Mouse (Mus musculus) thymus, adult 18-20 months (tissue): ENCODE measurements around the gene Rpap1.

ENCODE experiments used
- DNase-seq, 2 experiments: peaks; one replicate each; pipeline ENCODE4 v3.0.0; 2022; ENCODE audit warnings: mixed read lengths in 2 of 2

The Rpap1 gene

DNA sequence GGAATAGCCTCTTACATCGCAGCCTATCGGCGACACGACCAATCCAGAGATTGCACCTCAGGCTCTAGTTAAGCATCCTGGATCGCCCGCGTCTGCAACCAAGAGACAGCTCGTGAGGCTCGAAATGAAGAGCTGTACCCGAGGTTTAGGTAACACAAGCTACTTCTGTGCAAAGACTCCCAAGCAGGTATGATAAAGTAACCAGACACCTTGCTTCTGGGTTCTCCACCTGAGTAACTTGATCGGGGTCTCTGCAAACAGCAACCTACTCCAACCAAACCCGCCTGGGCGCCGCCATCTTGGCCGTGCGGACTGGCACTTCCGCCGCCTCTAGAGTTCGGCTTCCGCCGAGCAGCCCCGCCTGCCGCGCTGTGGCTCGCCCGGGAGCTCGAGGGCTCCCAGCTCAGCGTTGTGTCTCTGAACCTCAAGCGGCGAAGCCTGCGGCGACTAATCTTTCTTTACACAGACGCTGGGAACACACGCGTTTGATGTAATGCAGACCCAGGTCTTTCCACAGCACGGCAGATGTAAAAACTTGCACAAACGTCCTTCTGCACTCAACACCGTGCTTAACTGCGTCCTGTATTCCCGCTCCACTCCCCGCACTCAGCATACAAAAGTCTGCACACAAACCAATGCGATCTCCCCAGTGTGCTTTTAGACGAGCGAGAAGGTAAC is at the start of gene Rpap1:
TSS of gene Rpap1 (minus strand) at position 332 of the 678 bp plus-strand sequence.
- peak; percentile 64 to 68 for DNase-seq

DNA sequence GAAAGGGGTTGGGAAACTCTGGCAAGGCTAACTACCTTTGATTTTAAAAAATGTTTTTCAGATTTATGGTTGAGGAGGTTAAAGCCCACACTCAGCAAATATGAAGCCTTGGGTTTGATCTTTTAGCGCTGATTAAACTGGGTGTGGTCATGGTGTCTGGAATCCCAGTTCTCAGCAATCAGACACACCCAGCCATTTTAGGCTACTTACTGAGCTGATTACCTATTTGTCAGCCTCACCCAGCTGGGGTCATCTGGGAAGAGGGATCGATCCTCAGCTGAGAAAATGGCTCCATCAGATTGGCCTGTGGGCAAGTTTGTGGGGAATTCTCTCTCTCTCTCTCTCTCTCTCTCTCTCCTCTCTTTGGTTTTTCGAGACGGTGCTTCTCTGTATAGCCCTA is 46.9 kb upstream of the Rpap1 start:
- no peak for DNase-seq

- DNase-seq: no peak
These were observed 43.2 kb upstream of the Rpap1 start for GRCm38 (mm10) chr2:119830579-119830978.

- DNase-seq: no peak
These were observed 33.8 kb upstream of the Rpap1 start for GRCm38 (mm10) chr2:119821136-119821535.

- no peak for DNase-seq
These were observed 31.4 kb upstream of the Rpap1 start for GRCm38 (mm10) chr2:119818668-119819272.

DNA sequence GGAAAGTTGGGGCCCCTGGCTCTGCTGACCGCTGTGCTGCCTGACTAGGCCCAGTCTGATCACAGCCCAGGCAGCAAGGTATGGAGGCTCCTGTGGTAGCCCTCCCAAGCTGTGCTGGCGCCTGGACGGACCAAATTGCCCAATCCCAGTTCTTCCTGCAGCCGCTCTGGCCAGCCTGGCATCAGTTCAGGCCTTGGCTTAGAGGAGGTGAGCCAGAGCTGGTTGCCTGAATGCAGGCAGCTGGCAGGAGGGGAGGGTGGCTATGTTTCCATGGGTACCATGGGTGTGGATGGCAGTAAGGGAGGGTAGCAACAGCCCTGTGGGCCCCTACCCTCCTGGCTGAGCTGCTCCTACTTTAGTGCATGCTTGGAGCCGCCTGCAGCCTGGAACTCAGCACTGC is 29.7 kb upstream of the Rpap1 start:
- DNase-seq: no peak

- DNase-seq: no peak
These were observed 29.3 kb upstream of the Rpap1 start for GRCm38 (mm10) chr2:119816611-119817010.

GRCm38 (mm10) chr2:119814376-119814933 is 27.1 kb upstream of the Rpap1 start:
- no peak for DNase-seq

- DNase-seq: no peak
These were observed 24.3 kb upstream of the Rpap1 start for GRCm38 (mm10) chr2:119811490-119812146.

- no peak for DNase-seq
These were observed 23.6 kb upstream of the Rpap1 start for GRCm38 (mm10) chr2:119810890-119811289.

- no peak for DNase-seq
These were observed 21.5 kb upstream of the Rpap1 start for GRCm38 (mm10) chr2:119808881-119809280.

DNA sequence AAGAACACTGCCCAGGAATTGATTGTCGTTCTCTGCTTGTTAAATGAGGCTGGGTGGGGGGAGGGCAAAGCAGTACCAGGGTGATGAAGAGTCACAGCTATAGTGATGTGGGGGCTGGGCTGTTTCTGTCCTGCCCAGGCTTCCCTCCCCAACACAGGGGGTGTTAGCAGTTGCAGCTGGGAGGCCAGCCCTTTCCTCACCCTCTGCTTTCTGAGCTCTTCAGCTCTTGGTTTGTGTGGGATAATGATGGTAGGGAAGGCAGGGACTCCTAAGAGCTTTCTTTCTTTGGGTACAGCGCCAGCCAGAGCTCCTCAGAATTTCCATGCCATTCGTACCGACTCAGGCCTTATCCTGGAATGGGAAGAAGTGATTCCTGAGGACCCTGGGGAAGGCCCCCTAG is 21.1 kb upstream of the Rpap1 start:
- DNase-seq: no peak

DNA sequence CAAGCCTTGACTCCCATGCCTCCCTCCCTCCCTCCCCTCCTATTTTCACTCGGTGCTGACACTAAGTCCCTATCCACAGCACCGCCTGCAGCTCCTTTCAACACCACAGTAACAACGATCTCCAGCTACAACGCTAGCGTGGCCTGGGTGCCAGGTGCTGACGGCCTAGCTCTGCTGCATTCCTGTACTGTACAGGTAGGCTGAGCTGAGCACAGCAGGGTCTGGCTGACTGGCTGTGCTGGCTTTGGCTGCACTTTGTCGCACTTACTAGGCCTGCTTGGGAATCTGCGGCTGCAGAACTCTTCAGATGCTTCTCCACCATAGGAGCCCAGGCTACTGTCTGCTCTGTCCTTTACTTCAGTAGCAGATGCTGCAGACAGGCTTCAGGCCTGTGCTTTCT is 18.2 kb upstream of the Rpap1 start:
- no peak for DNase-seq

GRCm38 (mm10) chr2:119804776-119805175 is 17.4 kb upstream of the Rpap1 start:
- DNase-seq: no peak

DNA sequence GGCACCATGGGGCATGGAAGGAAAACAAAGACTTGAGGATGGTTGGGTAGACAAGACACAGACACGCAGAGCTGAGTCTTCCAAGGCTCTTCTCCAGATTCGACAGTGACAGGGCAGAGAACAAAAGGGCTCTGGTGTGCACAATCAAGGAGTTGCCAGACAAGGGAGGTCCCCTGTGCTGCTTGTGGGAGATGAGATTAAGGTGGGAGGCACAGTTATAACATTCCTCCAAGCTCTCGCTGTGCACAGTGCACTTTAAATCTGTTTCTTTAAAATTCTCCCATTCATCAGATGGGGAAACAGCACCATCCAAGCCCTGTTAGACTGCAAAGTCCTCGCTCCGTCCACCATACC is 16.9 kb upstream of the Rpap1 start:
- DNase-seq: no peak

DNA sequence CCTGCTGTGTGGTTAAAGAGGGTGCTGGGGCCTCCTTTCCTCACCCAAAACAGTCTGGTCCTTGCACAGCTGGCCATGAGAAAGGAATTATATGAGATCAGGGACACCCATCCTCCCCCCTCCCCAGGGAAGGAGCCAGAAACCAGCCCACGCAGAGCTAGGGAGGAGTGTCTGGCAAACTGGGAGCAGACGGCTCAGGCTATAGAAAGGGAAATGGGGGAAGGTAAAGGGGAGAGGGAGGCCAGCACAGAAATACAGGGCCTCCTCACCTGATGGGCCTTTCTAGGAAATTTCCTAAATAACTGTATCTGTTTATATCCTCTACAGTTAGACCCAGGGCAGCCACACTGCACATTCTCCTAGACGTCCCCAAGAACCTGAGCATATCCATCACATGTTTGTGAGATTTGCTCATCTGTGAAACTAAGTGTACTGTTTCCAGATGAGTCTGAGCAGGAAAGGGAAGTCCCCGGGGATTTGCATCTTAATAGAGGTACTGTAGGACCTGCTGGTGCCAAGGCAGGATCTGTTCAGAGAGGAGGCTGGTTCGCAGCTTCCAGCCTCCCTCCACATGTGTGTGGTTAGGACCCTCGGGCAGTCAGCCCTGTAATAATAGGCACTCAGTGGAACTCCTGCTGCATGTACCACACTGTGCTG is 16.4 kb upstream of the Rpap1 start:
- DNase-seq: no peak

DNA sequence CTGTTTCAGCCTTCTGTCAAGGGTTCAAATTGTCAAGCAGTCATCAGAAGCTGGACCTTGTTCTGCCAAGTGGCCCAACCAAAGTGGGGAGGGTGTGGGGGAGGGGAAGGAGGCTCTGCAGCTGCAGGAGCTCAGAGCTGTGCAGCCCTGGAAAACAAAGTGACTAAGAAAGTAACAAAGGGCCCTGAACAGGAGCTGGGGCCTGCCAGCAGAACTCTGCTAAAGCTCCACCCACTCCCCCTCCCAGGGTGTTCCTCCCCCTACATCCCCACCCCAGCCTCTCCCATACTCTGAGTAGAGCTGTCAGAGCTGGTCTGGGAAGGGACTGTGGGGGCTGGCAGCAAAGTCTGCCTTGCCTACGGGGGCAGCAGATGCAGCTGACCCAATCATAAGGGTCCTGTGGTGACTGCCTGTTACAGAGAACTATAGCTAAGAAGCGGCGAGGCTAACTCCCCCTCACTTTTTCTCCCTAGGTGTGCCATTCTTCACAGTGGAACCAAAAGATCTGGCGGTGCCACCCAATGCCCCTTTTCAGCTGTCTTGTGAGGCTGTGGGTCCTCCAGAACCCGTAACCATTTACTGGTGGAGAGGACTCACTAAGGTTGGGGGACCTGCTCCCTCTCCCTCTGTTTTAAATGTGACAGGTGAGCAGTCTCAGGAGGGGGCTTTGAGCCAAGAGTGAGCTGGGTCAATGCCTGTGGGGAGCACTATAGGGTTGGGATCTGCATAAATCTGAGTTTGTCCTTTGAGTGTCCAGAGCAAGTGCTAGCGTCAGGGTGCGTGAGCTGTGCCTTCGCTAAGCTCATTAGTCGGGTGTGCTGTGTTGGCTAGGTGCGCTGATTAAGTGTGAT is 15.7 kb upstream of the Rpap1 start:
- DNase-seq: no peak

DNA sequence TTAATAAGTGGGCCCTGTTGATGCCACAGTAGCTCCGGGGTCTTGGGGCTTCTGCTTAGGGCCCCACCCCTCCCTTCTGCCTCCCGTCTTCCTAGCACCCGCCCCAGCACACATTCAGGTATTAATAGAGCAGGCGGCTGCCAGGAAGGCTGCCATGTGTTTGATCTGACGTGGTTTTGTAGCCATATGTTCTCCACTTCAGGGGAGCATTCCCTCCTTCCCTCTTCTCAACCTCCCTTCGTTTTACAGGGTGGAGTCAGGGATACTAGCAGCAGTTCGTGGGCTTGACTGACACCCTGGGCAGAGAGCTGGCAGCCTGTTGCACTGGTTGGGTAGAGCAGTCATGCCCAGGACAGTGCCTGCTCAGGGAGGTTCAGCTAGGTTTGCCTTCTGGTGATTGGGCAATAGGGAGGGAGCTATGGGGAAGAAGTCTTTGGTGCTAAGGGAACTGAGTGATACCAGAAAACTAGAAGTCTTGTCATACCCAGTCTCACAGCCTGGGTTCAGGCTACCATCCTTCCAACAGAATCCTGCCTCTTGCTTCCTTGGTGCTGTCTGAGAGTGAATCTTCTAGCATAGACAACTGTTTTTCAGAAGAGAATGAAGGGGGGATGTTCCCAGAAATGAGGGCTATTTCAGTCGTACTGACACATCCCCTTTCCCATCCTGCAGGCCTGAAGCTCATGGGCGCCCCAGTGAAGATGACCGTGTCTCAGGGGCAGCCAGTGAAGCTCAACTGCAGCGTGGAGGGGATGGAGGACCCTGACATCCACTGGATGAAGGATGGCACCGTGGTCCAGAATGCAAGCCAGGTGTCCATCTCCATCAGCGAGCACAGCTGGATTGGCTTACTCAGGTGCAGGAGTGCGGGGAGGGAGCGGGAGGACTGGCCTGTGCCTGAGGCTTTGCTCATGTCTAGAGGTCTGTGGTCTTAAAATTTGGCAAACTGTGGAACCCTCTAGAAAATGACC is 13.8 kb upstream of the Rpap1 start:
- DNase-seq: no peak

DNA sequence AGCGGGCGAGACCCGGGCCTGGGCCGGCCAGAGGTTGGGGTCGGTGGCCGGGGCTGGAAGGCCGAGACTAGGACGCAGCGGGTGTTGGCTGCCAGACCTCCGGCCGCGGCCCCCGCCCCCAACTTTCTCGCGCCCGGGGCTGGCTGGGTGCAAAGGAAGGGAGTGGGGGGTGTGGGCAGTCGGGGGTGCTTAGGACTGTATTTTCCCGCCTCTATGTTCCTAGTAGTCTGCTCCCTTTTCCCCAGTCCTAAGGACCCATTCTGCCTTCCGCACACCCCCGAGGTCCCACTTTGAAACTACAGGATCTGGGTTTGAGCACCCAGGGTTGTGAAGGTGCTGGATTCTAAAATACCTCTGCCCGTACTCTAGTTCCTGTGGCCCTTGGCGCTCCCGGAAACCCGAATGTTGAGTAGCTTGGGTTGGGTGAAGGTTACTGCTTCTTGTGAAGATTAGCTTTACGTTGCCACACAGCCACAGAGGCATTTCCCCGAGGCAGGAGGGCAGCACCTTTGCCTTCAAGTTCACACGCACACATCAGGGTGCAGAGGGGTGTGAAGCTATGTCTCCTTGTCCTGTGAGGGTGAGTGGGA is 12.7 kb upstream of the Rpap1 start:
- DNase-seq: peak; percentile 11 to 21

DNA sequence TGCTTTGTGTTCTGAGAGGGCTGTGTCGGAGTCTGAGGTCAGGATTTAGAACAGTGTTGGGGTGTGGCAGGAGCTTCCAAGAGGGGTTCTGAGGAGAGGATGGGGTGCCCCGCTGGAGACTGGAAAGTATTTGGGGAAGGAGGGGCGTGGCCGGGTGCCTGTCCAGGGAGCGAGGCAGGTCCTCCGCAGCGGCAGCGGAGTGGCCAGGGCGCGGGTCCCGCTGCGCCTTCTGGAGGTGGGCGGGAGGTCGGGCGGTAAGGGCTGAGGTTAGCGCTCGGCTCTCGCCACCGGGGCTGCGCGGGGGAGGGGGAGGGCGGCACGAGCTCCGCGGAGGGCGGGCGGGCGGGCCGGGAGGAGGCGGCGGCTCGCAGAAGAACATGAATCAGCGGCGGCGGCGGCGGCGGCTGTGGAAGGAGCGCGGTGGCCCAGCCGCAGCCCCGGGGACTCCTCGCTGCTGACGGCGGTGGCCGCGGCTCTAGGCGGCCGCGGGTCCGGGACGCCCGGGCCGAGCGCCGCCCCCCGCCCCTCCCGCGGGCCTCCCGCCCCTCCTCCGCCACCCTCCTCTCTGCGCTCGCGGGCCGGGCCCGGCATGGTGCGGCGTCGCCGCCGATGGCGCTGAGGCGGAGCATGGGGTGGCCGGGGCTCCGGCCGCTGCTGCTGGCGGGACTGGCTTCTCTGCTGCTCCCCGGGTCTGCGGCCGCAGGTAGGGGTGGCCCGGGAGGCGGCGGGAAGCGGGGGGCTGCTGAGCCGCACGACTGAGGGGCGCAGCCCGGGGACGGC is 12.0 kb upstream of the Rpap1 start:
- peak in 1 of 2 experiments; percentile 13 for DNase-seq
